Comparison of ENCODE assay signal across 8 mouse cellular contexts in the genomic region with DNA sequence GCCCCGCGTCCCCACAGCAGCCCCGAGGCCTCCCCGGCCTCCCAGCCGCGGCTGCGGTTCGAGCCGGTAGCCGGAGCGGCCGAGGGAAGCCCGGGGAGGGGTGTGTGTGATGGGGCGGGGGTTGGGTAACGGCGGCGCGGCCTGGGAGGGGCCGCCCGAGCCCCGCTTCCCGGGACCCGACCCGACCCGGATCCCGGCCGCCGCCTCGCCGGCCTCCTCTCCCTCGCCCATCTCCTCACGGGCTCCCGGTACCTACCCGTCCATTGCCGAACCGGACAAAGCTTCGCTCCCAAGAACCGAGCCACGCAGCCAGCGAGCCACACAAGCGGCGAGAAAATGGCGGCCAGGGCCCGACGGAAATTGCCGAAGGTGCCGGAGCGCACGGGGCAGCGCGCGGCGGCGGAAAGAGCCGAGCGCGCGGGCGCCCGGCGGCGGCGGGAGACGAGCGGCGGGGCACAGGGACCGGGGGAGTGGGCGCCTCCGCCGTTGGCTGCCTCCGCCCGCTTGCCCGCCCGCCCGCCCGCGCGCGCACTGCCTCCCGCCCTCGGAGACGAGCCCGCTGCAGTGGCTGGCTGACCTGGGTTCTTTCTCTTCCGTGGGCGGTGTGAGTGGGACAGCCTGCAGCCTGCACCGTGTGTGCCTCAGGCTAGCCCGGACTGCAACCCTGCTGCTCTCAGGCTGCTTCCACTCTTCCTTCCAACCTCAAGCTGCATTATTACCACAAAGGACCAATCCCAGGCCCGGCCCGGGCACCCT. TPM values are rescaled to one million over a fixed set of nuclear protein-coding genes. Genes with fewer than 3 reads are reported as not detected.
DNase-seq lines count a peak whose midpoint lies in the region; ATAC-seq and TF ChIP-seq lines count a peak whose summit lies in the region.

No protein-coding gene starts in this region.

- H3K4me3 ChIP-seq in erythroblast, embryonic 14.5 days (replicated peaks) = peak overlapping the region; percentile 85
- H3K4me3 ChIP-seq in heart, embryonic 12.5 days = peak overlapping the region; percentile 89
- peak overlapping the region; percentile 83 for H3K4me3 ChIP-seq in kidney, embryonic 16.5 days (ENCODE audit: low read length)
- H3K4me3 ChIP-seq in liver, adult 2 months (ENCODE audit: insufficient read depth, low read depth, low read length) = peak overlapping the region; percentile 88

- H3K4me1 ChIP-seq in erythroblast, embryonic 14.5 days (ENCODE audit: control insufficient read depth) = peaks cover 22% of the 10 kb centered on the region
- H3K4me1 ChIP-seq in heart, embryonic 12.5 days (replicated peaks) = peaks cover 19% of the 10 kb centered on the region
- H3K4me1 ChIP-seq in kidney, embryonic 16.5 days (ENCODE audit: insufficient read depth, low read length) = peaks cover 18% of the 10 kb centered on the region
- H3K4me1 ChIP-seq in liver, adult 2 months (ENCODE audit: control insufficient read depth, insufficient read depth, low read length) = peaks cover 2% of the 10 kb centered on the region; the same call in 1 of the 2 replicates

- no peaks in the 10 kb centered on the region for H3K27me3 ChIP-seq in erythroblast, embryonic 14.5 days (ENCODE audit: control insufficient read depth)
- no peaks in the 10 kb centered on the region for H3K27me3 ChIP-seq in heart, embryonic 12.5 days (replicated peaks)
- no peaks in the 10 kb centered on the region for H3K27me3 ChIP-seq in kidney, embryonic 16.5 days (ENCODE audit: insufficient read depth, low read length)
- no peaks in the 10 kb centered on the region for H3K27me3 ChIP-seq in liver, adult 2 months (ENCODE audit: control insufficient read depth, insufficient read depth, low read length)

- peaks cover 4% of the 10 kb centered on the region for H3K36me3 ChIP-seq in erythroblast, embryonic 14.5 days (ENCODE audit: control insufficient read depth)
- peaks cover 9% of the 10 kb centered on the region; the same call in 1 of the 2 replicates for H3K36me3 ChIP-seq in heart, embryonic 12.5 days
- peaks cover 8% of the 10 kb centered on the region; the same call in 1 of the 2 replicates for H3K36me3 ChIP-seq in kidney, embryonic 16.5 days (ENCODE audit: insufficient read depth, low read length)
- no peaks in the 10 kb centered on the region for H3K36me3 ChIP-seq in liver, adult 2 months (ENCODE audit: control insufficient read depth, insufficient read depth, low read length)

- H3K4me2 ChIP-seq in heart, embryonic 12.5 days = peak overlapping the region; percentile 87
- H3K4me2 ChIP-seq in kidney, embryonic 16.5 days (replicated peaks; ENCODE audit: low read depth, low read length) = peak overlapping the region; percentile 82

- H3K9ac ChIP-seq in heart, embryonic 12.5 days = peak overlapping the region; percentile 98
- peak overlapping the region; percentile 94 for H3K9ac ChIP-seq in kidney, embryonic 16.5 days (replicated peaks; ENCODE audit: low read length)
- peak overlapping the region; percentile 92 for H3K9ac ChIP-seq in liver, adult 2 months (ENCODE audit: low read depth, low read length)

- H3K9me3 ChIP-seq in erythroblast, embryonic 14.5 days (ENCODE audit: control insufficient read depth, low read length) = no peaks in the 10 kb centered on the region
- no peaks in the 10 kb centered on the region for H3K9me3 ChIP-seq in heart, embryonic 12.5 days (replicated peaks)
- H3K9me3 ChIP-seq in kidney, embryonic 16.5 days (ENCODE audit: low read length) = no peaks in the 10 kb centered on the region

- under 1% methylated on average over 77 of the region's 89 CpGs for WGBS in heart, embryonic 12.5 days
- under 1% methylated on average over 50 of the region's 89 CpGs for WGBS in kidney, embryonic 16.5 days
- WGBS in liver, adult 2 months = under 1% methylated on average over 71 of the region's 89 CpGs

- H3K27ac ChIP-seq in heart, embryonic 12.5 days (ENCODE audit: poor library complexity, severe bottlenecking) = peak overlapping the region; percentile 95
- H3K27ac ChIP-seq in kidney, embryonic 16.5 days (ENCODE audit: low read length) = peak overlapping the region; percentile 94
- H3K27ac ChIP-seq in liver, adult 2 months (replicated peaks; ENCODE audit: insufficient read depth, low read depth, low read length) = peak overlapping the region; percentile 83

- TF ChIP-seq POLR2A in liver, adult 2 months (IDR thresholded peaks at IDR 0.05; ENCODE audit: extremely low read depth, insufficient read depth, low read length) = 0 out of 2 replicates have a peak, but pooled peaks have one; percentile 41

- peaks cover 14% of the 10 kb centered on the region for H3K79me2 ChIP-seq in liver, adult 2 months (ENCODE audit: control insufficient read depth, insufficient read depth, low read length)

- DNase-seq in CD4-positive helper T cell, adult 2 months (ENCODE audit: low read depth, low spot score) = peak; percentile 90
- DNase-seq in brain, embryonic 18.5 days (ENCODE audit: low read depth, low spot score) = peak; percentile 71
- peak; percentile 45 for DNase-seq in liver, adult 2 months (ENCODE audit: extremely low read depth, low read depth, low spot score)
- DNase-seq in spleen, postnatal 36 days (ENCODE audit: low spot score in 2 of 2) = peak; percentile 78 to 80

- no peak for TF ChIP-seq CTCF in liver, adult 2 months (IDR thresholded peaks at IDR 0.05; ENCODE audit: low read depth, low read length)

- ATAC-seq in heart, embryonic 12.5 days (ENCODE audit: insufficient number of reproducible peaks, low FRiP score) = peak; percentile 90
- peak; percentile 94 for ATAC-seq in kidney, embryonic 16.5 days (ENCODE audit: low FRiP score, low TSS enrichment)
- ATAC-seq in monocyte, adult 5-6 weeks (replicated peaks; ENCODE audit: insufficient number of reproducible peaks, low FRiP score, low TSS enrichment, poor library complexity, severe bottlenecking) = peak; percentile 64

RNA-seq across cellular contexts. Expression of gene Ptbp2, which starts 1.1 kb away (rescaled TPM):
- polyA plus RNA-seq in erythroblast, embryonic 14.5 days (2012) = 0.01 and 0.06 TPM in 2 replicates
- 75.6 and 79.8 TPM in 2 replicates for polyA plus RNA-seq in heart, embryonic 12.5 days (2016; fragmentation: Nextera tagmentation; extraction: Ambion mirVana)
- polyA plus RNA-seq in kidney, embryonic 16.5 days (2015; fragmentation: Nextera tagmentation; extraction: Ambion mirVana) = 54.6 and 57.7 TPM in 2 replicates
- total RNA-seq in liver, adult 2 months (2014; rRNA removed) = 23.1 and 24.7 TPM in 2 replicates
- 1.6 and 2.4 TPM in 2 replicates for polyA plus RNA-seq in liver, adult 2 months (2012; rRNA removed)
- 80.5 to 95.2 TPM (median 83.2 TPM) in 3 replicates for total RNA-seq in monocyte, adult 5-6 weeks (2017)

Comparison
In these comparisons a context has a peak if more than half of its experiments do, and no peak if none do; other contexts are left out.
1. Peak in every context shown above with its lines: DNase-seq, ATAC-seq, H3K4me3 ChIP-seq and H3K27ac ChIP-seq.
2. RNA of gene Ptbp2, which starts 1.1 kb away (polyA plus RNA-seq): 75.6 to 79.8 TPM in heart, embryonic 12.5 days and 54.6 to 57.7 TPM in kidney, embryonic 16.5 days; 1.6 to 2.4 TPM in liver, adult 2 months and 0.01 to 0.06 TPM in erythroblast, embryonic 14.5 days; every median in the first group is over 10 times any median in the second.